ENCODE assay signal across 18 mouse cellular contexts in genomic region chr1:181647467-181647866, GRCm38 (mm10).
DNase-seq lines count a peak whose midpoint lies in the region; ATAC-seq lines count a peak whose summit lies in the region.
"Had no signal": no experiment of that assay in that cellular context is flagged by ENCODE, and none has a peak within 500 bp of the region (broad histone marks: within the 10 kb centered on the region; RNA-seq: fewer than 3 reads in every experiment).

No protein-coding gene starts in this region.

- H3K27ac ChIP-seq in liver, embryonic 12.5 days, result no peak overlapping the region
- H3K27ac ChIP-seq in embryonic facial prominence, embryonic 14.5 days (replicated peaks; ENCODE audit: low read depth, low read length), result no peak overlapping the region
- H3K27ac ChIP-seq in forebrain, embryonic 13.5 days, result no peak overlapping the region
- H3K27ac ChIP-seq in forebrain, embryonic 15.5 days (replicated peaks), result no peak overlapping the region
- H3K27ac ChIP-seq: embryonic facial prominence, embryonic 13.5 days; heart, embryonic 15.5 days; kidney, embryonic 15.5 days; limb, embryonic 13.5 days; macrophage; midbrain, embryonic 15.5 days had no signal

- no peak overlapping the region for H3K9ac ChIP-seq in liver, embryonic 12.5 days
- H3K9ac ChIP-seq in embryonic facial prominence, embryonic 14.5 days (ENCODE audit: low read depth, low read length), result no peak overlapping the region
- H3K9ac ChIP-seq in forebrain, embryonic 13.5 days, result no peak overlapping the region
- no peak overlapping the region for H3K9ac ChIP-seq in forebrain, embryonic 15.5 days (replicated peaks)
- H3K9ac ChIP-seq: embryonic facial prominence, embryonic 13.5 days; heart, embryonic 15.5 days; kidney, embryonic 15.5 days; limb, embryonic 13.5 days; midbrain, embryonic 15.5 days had no signal

- H3K9me3 ChIP-seq in liver, embryonic 12.5 days (replicated peaks), result no peaks in the 10 kb centered on the region
- H3K9me3 ChIP-seq in embryonic facial prominence, embryonic 14.5 days (ENCODE audit: control insufficient read depth, low read length), result no peaks in the 10 kb centered on the region
- H3K9me3 ChIP-seq in forebrain, embryonic 13.5 days (replicated peaks), result no peaks in the 10 kb centered on the region
- H3K9me3 ChIP-seq in forebrain, embryonic 15.5 days, result no peaks in the 10 kb centered on the region
- H3K9me3 ChIP-seq: embryonic facial prominence, embryonic 13.5 days; heart, embryonic 15.5 days; kidney, embryonic 15.5 days; limb, embryonic 13.5 days; midbrain, embryonic 15.5 days had no signal

- no peaks in the 10 kb centered on the region for H3K4me1 ChIP-seq in liver, embryonic 12.5 days
- H3K4me1 ChIP-seq in embryonic facial prominence, embryonic 14.5 days (ENCODE audit: control insufficient read depth, insufficient read depth, low read length), result no peaks in the 10 kb centered on the region
- H3K4me1 ChIP-seq in forebrain, embryonic 13.5 days, result no peaks in the 10 kb centered on the region
- no peaks in the 10 kb centered on the region for H3K4me1 ChIP-seq in forebrain, embryonic 15.5 days
- H3K4me1 ChIP-seq: embryonic facial prominence, embryonic 13.5 days; heart, embryonic 15.5 days; kidney, embryonic 15.5 days; limb, embryonic 13.5 days; midbrain, embryonic 15.5 days had no signal

- 33% methylated on average over 8 of the region's 8 CpGs for WGBS in liver, embryonic 12.5 days (ENCODE audit: insufficient replicate concordance)
- 42% methylated on average over 8 of the region's 8 CpGs for WGBS in embryonic facial prominence, embryonic 14.5 days
- 49% methylated on average over 8 of the region's 8 CpGs for WGBS in forebrain, embryonic 13.5 days
- WGBS in forebrain, embryonic 15.5 days, result 53% methylated on average over 8 of the region's 8 CpGs

- H3K27me3 ChIP-seq in liver, embryonic 12.5 days (replicated peaks), result no peaks in the 10 kb centered on the region
- H3K27me3 ChIP-seq in embryonic facial prominence, embryonic 14.5 days (replicated peaks; ENCODE audit: control insufficient read depth, insufficient read depth, low read length), result no peaks in the 10 kb centered on the region
- H3K27me3 ChIP-seq in forebrain, embryonic 13.5 days, result 0 out of 2 replicates have a peak, but pooled peaks cover 3% of the 10 kb centered on the region
- no peaks in the 10 kb centered on the region for H3K27me3 ChIP-seq in forebrain, embryonic 15.5 days
- H3K27me3 ChIP-seq: embryonic facial prominence, embryonic 13.5 days; heart, embryonic 15.5 days; kidney, embryonic 15.5 days; midbrain, embryonic 15.5 days had no signal

- no peak overlapping the region for H3K4me3 ChIP-seq in liver, embryonic 12.5 days
- H3K4me3 ChIP-seq in embryonic facial prominence, embryonic 14.5 days (ENCODE audit: low read depth, low read length), result no peak overlapping the region
- no peak overlapping the region for H3K4me3 ChIP-seq in forebrain, embryonic 13.5 days
- H3K4me3 ChIP-seq in forebrain, embryonic 15.5 days, result no peak overlapping the region
- H3K4me3 ChIP-seq: embryonic facial prominence, embryonic 13.5 days; heart, embryonic 15.5 days; kidney, embryonic 15.5 days; limb, embryonic 13.5 days; midbrain, embryonic 15.5 days had no signal

- peak; percentile 45 for DNase-seq in liver
- DNase-seq in R1 (ENCODE audit: low read depth, low spot score), result peak; percentile 59
- peak; percentile 19 for DNase-seq in embryonic facial prominence, embryonic 14.5 days (ENCODE audit: low spot score)
- peak; percentile 17 for DNase-seq in thymus, postnatal 14 days
- DNase-seq: cerebellum, adult 9-10 months; heart, adult 18-20 months; lung, adult 2 months had no signal

- no peaks in the 10 kb centered on the region for H3K36me3 ChIP-seq in liver, embryonic 12.5 days
- no peaks in the 10 kb centered on the region for H3K36me3 ChIP-seq in embryonic facial prominence, embryonic 14.5 days (ENCODE audit: control insufficient read depth, insufficient read depth, low read length)
- no peaks in the 10 kb centered on the region for H3K36me3 ChIP-seq in forebrain, embryonic 13.5 days (ENCODE audit: poor library complexity, severe bottlenecking)
- H3K36me3 ChIP-seq in forebrain, embryonic 15.5 days, result no peaks in the 10 kb centered on the region
- H3K36me3 ChIP-seq: embryonic facial prominence, embryonic 13.5 days; heart, embryonic 15.5 days; kidney, embryonic 15.5 days; limb, embryonic 13.5 days; midbrain, embryonic 15.5 days had no signal

- no peak overlapping the region for H3K4me2 ChIP-seq in liver, embryonic 12.5 days
- H3K4me2 ChIP-seq in embryonic facial prominence, embryonic 14.5 days (ENCODE audit: low read depth, low read length), result no peak overlapping the region
- H3K4me2 ChIP-seq in forebrain, embryonic 13.5 days, result no peak overlapping the region
- H3K4me2 ChIP-seq in forebrain, embryonic 15.5 days (replicated peaks), result no peak overlapping the region
- H3K4me2 ChIP-seq: embryonic facial prominence, embryonic 13.5 days; heart, embryonic 15.5 days; kidney, embryonic 15.5 days; limb, embryonic 13.5 days; midbrain, embryonic 15.5 days had no signal

- ATAC-seq in liver, embryonic 12.5 days, result no peak
- ATAC-seq in embryonic facial prominence, embryonic 14.5 days (ENCODE audit: low read depth), result no peak
- ATAC-seq in forebrain, embryonic 13.5 days, result no peak
- no peak for ATAC-seq in forebrain, embryonic 15.5 days (replicated peaks)
- ATAC-seq: inflammation-experienced regulatory T-cells, adult 6 months; midbrain, embryonic 15.5 days; Patski had no signal
